Mouse (Mus musculus): ENCODE data around the gene Stmn1.
A peak's percentile ranks its signal among the peaks of the same experiment; 100 is the strongest.

The Stmn1 gene

GRCm38 (mm10) chr4:134457130-134457825 lies 10.8 kb upstream of the Stmn1 start:
- no peak for DNase-seq (ENCODE audit: low read depth, low spot score)

GRCm38 (mm10) chr4:134458856-134459255 lies 9.3 kb upstream of the Stmn1 start:
- no peak for DNase-seq (ENCODE audit: low read depth, low spot score)

GRCm38 (mm10) chr4:134460277-134460676 lies 7.8 kb upstream of the Stmn1 start:
- no peak for DNase-seq (ENCODE audit: low read depth, low spot score)

- DNase-seq (ENCODE audit: low read depth, low spot score), result no peak
These were observed 6.9 kb upstream of the Stmn1 start for GRCm38 (mm10) chr4:134461252-134461651.

GRCm38 (mm10) chr4:134465789-134466188 lies 2.3 kb upstream of the Stmn1 start:
- no peak for DNase-seq (ENCODE audit: low read depth, low spot score)

- DNase-seq (ENCODE audit: low read depth, low spot score), result no peak
These were observed 1.5 kb upstream of the Stmn1 start for GRCm38 (mm10) chr4:134466381-134467262.

- no peak for DNase-seq (ENCODE audit: low read depth, low spot score)
These were observed 495 bp upstream of the Stmn1 start for GRCm38 (mm10) chr4:134467435-134468214.

- DNase-seq (ENCODE audit: low read depth, low spot score), result peak; percentile 89
These were observed 602 bp downstream of the Stmn1 start for GRCm38 (mm10) chr4:134468578-134469266.

GRCm38 (mm10) chr4:134469341-134469796 lies 1.2 kb downstream of the Stmn1 start:
- no peak for DNase-seq (ENCODE audit: low read depth, low spot score)

- DNase-seq (ENCODE audit: low read depth, low spot score), result no peak
These were observed 1.9 kb downstream of the Stmn1 start for GRCm38 (mm10) chr4:134469985-134470384.

- DNase-seq (ENCODE audit: low read depth, low spot score), result no peak
These were observed 3.3 kb downstream of the Stmn1 start for GRCm38 (mm10) chr4:134471469-134471868.

GRCm38 (mm10) chr4:134473764-134474163 lies 5.6 kb downstream of the Stmn1 start:
- no peak for DNase-seq (ENCODE audit: low read depth, low spot score)

- no peak for DNase-seq (ENCODE audit: low read depth, low spot score)
These were observed 6.1 kb downstream of the Stmn1 start for GRCm38 (mm10) chr4:134474240-134474639.

- no peak for DNase-seq (ENCODE audit: low read depth, low spot score)
These were observed 8.8 kb downstream of the Stmn1 start for GRCm38 (mm10) chr4:134476899-134477298.

GRCm38 (mm10) chr4:134478031-134478430 lies 9.9 kb downstream of the Stmn1 start:
- peak; percentile 77 for DNase-seq (ENCODE audit: low read depth, low spot score)

- no peak for DNase-seq (ENCODE audit: low read depth, low spot score)
These were observed 11.7 kb downstream of the Stmn1 start for GRCm38 (mm10) chr4:134479839-134480238.

GRCm38 (mm10) chr4:134480864-134481263 lies 12.7 kb downstream of the Stmn1 start:
- DNase-seq (ENCODE audit: low read depth, low spot score), result peak; percentile 53

- DNase-seq (ENCODE audit: low read depth, low spot score), result no peak
These were observed 13.2 kb downstream of the Stmn1 start for GRCm38 (mm10) chr4:134481270-134481669.

GRCm38 (mm10) chr4:134482442-134482841 lies 14.3 kb downstream of the Stmn1 start:
- DNase-seq (ENCODE audit: low read depth, low spot score), result no peak

- DNase-seq (ENCODE audit: low read depth, low spot score), result no peak
These were observed 15.1 kb downstream of the Stmn1 start for GRCm38 (mm10) chr4:134483078-134483688.

GRCm38 (mm10) chr4:134483696-134484095 lies 15.6 kb downstream of the Stmn1 start:
- DNase-seq (ENCODE audit: low read depth, low spot score), result no peak
